Mouse (Mus musculus): ENCODE measurements around the gene Gm49369. TPM values are rescaled to one million over a fixed set of nuclear protein-coding genes. Genes with fewer than 3 reads are reported as not detected.

Gene Gm49369
- polyA plus RNA-seq, 1 experiment from 2014 or later = not detected

GRCm38 (mm10) chr7:142377233-142377925 lies 5.1 kb downstream of the Gm49369 start:
- H3K9ac ChIP-seq = no peak overlapping the region
- H3K4me3 ChIP-seq = no peak overlapping the region
- peaks cover 3% of the 10 kb centered on the region for H3K4me1 ChIP-seq
- peaks cover 72% of the 10 kb centered on the region for H3K36me3 ChIP-seq
- 94% methylated on average over 14 of the region's 14 CpGs for WGBS
- no peaks in the 10 kb centered on the region for H3K9me3 ChIP-seq (replicated peaks)
- no peak overlapping the region for H3K27ac ChIP-seq
- ATAC-seq (ENCODE audit: low FRiP score) = no peak
- H3K27me3 ChIP-seq = peaks cover 17% of the 10 kb centered on the region
- H3K4me2 ChIP-seq (replicated peaks) = no peak overlapping the region

DNA sequence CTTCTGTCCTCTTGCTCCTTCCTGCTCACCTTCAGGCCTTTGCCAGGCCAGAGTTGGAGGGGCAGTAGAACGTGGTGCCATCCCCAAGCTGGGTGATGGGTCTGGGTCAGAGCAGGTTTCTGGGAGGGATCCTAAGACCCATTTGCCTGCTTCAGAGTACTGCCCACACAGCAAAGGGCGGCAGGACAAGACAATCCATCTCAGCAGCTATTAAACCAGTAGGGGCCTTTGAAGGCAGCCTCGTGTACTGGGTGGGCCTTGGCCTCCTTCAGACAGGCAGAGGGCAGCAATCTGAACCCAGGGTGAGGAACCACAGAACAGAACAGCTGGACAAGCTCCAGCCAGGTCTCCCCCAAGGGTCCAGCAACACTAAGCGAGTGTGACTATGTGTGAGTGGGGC lies 6.4 kb downstream of the Gm49369 start:
- Histone ChIP-seq H3K4me3 (no peak overlapping the region), H3K27me3 (peaks cover 30% of the 10 kb centered on the region), H3K9me3 (replicated peaks) (no peaks in the 10 kb centered on the region), H3K4me1 (peaks cover 11% of the 10 kb centered on the region), H3K36me3 (peaks cover 59% of the 10 kb centered on the region), H3K4me2 (replicated peaks) (no peak overlapping the region), H3K27ac (no peak overlapping the region), H3K9ac (no peak overlapping the region)
- no peak for ATAC-seq (ENCODE audit: low FRiP score)
- WGBS = 76% methylated on average over 4 of the region's 4 CpGs

DNA sequence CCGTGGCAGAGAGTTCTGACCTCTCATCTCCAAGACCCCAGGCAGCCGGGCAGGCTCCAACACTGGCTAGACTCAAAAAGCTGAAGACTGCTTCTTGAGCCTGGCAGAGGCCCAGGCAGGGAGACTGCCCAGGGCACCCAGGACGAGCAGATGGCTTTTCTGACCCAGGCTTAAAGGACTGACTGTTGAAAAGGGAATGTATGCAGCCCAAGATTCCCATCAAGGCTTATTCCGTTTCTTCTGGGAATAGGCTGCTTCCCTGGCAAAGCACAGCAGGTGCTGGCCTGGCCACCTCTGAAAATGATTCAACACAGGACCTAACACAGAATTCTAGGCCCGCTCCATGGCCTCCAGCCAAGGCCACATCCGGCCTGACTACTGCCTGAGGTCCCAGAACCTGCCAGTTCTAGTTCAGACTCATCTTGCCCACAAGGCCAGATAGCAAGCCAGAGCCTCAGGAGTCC lies 7.2 kb downstream of the Gm49369 start:
- peaks cover 11% of the 10 kb centered on the region for H3K4me1 ChIP-seq
- no peaks in the 10 kb centered on the region for H3K9me3 ChIP-seq (replicated peaks)
- 89% methylated on average over 6 of the region's 6 CpGs for WGBS
- no peak overlapping the region for H3K4me3 ChIP-seq
- H3K4me2 ChIP-seq (replicated peaks) = no peak overlapping the region
- H3K27ac ChIP-seq = no peak overlapping the region
- H3K27me3 ChIP-seq = peaks cover 38% of the 10 kb centered on the region
- ATAC-seq (ENCODE audit: low FRiP score) = no peak
- no peak overlapping the region for H3K9ac ChIP-seq
- peaks cover 51% of the 10 kb centered on the region for H3K36me3 ChIP-seq

- peaks cover 11% of the 10 kb centered on the region for H3K4me1 ChIP-seq
- no peak overlapping the region for H3K4me2 ChIP-seq (replicated peaks)
- H3K9ac ChIP-seq = no peak overlapping the region
- H3K9me3 ChIP-seq (replicated peaks) = no peaks in the 10 kb centered on the region
- no peak overlapping the region for H3K4me3 ChIP-seq
- peaks cover 43% of the 10 kb centered on the region for H3K36me3 ChIP-seq
- H3K27ac ChIP-seq = no peak overlapping the region
- H3K27me3 ChIP-seq = peaks cover 46% of the 10 kb centered on the region
- 92% methylated on average over 5 of the region's 5 CpGs for WGBS
- ATAC-seq (ENCODE audit: low FRiP score) = no peak
Observed at GRCm38 (mm10) chr7:142374413-142375015, 8.0 kb downstream of the Gm49369 start.

DNA sequence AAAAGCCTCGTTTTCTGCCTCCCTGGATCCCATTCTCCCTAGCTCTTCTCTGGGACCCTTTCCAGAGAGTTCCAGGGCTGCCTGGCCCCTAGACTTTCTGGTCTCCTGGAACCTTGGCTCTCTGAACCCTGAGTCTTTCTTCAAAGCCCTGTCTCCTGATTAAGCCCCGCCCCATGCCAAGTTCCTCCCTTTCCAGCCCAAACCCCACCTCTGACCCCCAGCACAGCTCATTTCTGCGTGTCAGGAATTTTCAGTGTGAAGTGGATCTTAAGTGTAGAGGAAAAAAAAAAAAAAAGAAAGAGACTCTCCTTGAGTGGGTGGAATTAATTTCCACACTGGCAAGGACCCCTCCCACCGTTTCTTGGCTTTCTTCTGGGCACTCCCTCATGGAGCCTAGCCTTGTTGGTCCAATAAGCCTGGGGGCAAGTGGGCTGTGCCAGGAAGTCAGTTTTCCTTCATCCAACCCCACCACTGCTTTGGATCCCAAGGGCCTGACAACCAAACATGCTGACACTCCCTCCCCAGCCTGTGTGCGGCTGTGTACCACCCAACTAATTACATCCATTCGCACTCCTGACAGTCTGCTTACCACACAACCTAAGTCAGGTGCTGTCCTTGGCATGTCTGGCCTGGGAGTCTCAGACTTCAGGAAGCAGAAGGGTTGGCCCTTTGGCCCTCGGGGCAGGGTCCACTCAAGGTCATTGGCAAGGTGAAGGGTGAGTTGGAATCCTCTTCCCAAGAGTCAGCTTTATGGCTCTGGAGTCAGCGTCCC lies 8.6 kb downstream of the Gm49369 start, which contains the start of gene Ifitm10:
Gene Ifitm10 (minus strand): TSS at position 113 of the 772 bp plus-strand sequence.
- 76% methylated on average over 8 of the region's 8 CpGs for WGBS
- no peak within 1 kb of the TSS for H3K4me3 ChIP-seq
- H3K27ac ChIP-seq = no peak within 1 kb of the TSS
- H3K9me3 ChIP-seq (replicated peaks) = no peaks in the 10 kb centered on the region
- no peak within 1 kb of the TSS for H3K9ac ChIP-seq
- H3K27me3 ChIP-seq = peaks cover 51% of the 10 kb centered on the region
- peak within 1 kb of the TSS; percentile 63 for H3K4me2 ChIP-seq (replicated peaks)
- H3K36me3 ChIP-seq = peaks cover 36% of the 10 kb centered on the region
- peaks cover 11% of the 10 kb centered on the region for H3K4me1 ChIP-seq
- ATAC-seq (ENCODE audit: low FRiP score) = no peak

GRCm38 (mm10) chr7:142373039-142373438 lies 9.4 kb downstream of the Gm49369 start:
- H3K4me3 ChIP-seq = no peak overlapping the region
- no peaks in the 10 kb centered on the region for H3K9me3 ChIP-seq (replicated peaks)
- H3K9ac ChIP-seq = no peak overlapping the region
- no peak overlapping the region for H3K4me2 ChIP-seq (replicated peaks)
- peaks cover 28% of the 10 kb centered on the region for H3K36me3 ChIP-seq
- no peak overlapping the region for H3K27ac ChIP-seq
- peaks cover 55% of the 10 kb centered on the region for H3K27me3 ChIP-seq
- WGBS = 80% methylated on average over 5 of the region's 5 CpGs
- peaks cover 11% of the 10 kb centered on the region for H3K4me1 ChIP-seq
- ATAC-seq (ENCODE audit: low FRiP score) = no peak

DNA sequence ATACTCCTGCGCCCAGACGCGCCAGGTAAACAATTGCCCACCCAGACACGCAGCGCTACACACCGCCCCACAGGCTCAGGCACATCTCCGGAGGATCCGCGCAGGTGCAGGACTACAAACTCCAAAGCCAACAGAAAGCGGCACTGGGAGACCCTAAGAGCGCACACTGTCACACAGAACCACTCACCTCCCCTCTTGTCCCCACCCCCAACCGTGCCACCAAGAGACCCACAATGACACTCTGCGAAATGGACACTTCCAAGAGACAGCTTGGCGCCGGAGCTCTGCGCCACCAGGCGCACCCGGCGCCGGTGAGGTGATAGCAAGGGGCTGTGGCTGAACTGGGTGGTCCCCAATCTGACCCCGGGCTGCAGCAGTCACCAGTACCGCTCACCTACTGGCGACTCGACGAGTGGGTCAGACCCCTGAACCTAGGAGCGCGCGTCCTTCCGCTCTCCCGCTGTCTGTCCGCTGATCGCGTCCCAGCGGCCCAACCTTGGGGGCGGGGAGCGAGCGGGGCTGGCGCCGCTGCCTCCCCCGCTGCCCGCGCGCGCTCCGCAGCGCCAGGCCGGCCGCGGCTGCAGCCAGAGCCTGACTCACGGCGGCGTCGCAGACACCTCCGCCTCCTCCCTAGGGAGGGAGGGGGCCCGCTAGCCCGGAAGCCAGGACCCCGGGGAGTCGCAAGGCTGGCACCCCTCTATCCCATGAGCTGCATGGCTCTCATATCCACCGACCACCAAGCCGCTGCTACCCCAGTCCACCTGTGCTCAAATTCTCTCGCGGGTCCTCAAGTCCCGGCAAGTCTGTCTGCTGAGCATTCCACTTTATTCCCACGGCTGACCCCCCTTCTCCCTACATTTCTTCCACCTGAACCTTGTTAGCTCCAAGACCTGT lies 10.5 kb downstream of the Gm49369 start:
- H3K4me2 ChIP-seq (replicated peaks) = peak overlapping the region; percentile 63
- H3K9ac ChIP-seq = peak overlapping the region; percentile 42
- peaks cover 11% of the 10 kb centered on the region for H3K4me1 ChIP-seq
- 2% methylated on average over 55 of the region's 64 CpGs for WGBS
- peaks cover 55% of the 10 kb centered on the region for H3K27me3 ChIP-seq
- peak overlapping the region; percentile 38 for H3K4me3 ChIP-seq
- no peaks in the 10 kb centered on the region for H3K9me3 ChIP-seq (replicated peaks)
- no peak overlapping the region for H3K27ac ChIP-seq
- peaks cover 18% of the 10 kb centered on the region for H3K36me3 ChIP-seq
- no peak for ATAC-seq (ENCODE audit: low FRiP score)

DNA sequence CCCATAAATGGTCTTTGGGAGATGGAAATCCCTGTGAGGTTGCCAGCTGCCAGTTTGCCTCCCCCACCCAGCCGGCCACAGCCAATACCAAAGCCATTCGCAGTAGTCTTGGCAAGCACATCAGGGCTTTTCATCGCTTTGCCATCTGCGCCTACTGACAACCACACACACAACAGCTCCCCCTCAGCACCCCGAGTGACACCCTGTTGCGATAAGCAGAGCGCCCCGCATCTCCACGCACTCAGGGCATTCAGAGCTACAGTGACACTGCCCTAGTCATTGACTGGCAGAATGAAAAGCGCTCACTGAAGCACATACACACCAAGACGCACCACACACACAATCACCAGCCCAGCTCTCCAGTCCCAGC lies 11.1 kb downstream of the Gm49369 start:
- H3K36me3 ChIP-seq = peaks cover 12% of the 10 kb centered on the region
- no peak overlapping the region for H3K9ac ChIP-seq
- H3K27ac ChIP-seq = no peak overlapping the region
- peaks cover 11% of the 10 kb centered on the region for H3K4me1 ChIP-seq
- ATAC-seq (ENCODE audit: low FRiP score) = no peak
- H3K4me2 ChIP-seq (replicated peaks) = peak overlapping the region; percentile 63
- H3K9me3 ChIP-seq (replicated peaks) = no peaks in the 10 kb centered on the region
- 30% methylated on average over 11 of the region's 11 CpGs for WGBS
- peaks cover 55% of the 10 kb centered on the region for H3K27me3 ChIP-seq
- H3K4me3 ChIP-seq = peak overlapping the region; percentile 38; the same call in 1 of the 2 replicates

DNA sequence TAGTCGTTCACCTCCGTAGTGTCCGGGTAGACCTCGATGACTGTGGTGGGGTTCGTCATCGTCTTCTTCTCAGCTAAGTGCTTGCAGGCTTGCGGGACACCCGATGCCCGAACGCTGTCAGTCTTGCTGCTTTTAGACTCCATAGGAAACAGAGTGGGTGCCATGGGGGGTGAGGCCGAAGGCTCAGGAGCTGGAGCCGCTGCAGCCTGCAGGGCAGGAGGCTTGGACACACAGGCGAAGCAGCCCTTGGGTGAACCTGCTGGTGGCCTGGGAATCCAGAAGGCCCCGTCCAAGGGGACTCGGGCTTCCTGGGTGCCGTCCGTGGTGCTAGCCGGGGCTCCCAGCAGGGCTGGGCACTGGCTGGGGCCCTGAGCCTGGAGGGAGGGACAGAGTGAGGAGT lies 11.5 kb downstream of the Gm49369 start:
- Histone ChIP-seq H3K4me3 (no peak overlapping the region), H3K9ac (no peak overlapping the region), H3K4me1 (peaks cover 11% of the 10 kb centered on the region), H3K9me3 (replicated peaks) (no peaks in the 10 kb centered on the region), H3K36me3 (peaks cover 7% of the 10 kb centered on the region), H3K27ac (no peak overlapping the region), H3K4me2 (replicated peaks) (no peak overlapping the region), H3K27me3 (peaks cover 55% of the 10 kb centered on the region)
- 85% methylated on average over 18 of the region's 18 CpGs for WGBS
- no peak for ATAC-seq (ENCODE audit: low FRiP score)

GRCm38 (mm10) chr7:142369820-142370219 lies 12.6 kb downstream of the Gm49369 start:
- Histone ChIP-seq H3K27ac (no peak overlapping the region), H3K4me1 (peaks cover 11% of the 10 kb centered on the region), H3K9ac (no peak overlapping the region), H3K36me3 (no peaks in the 10 kb centered on the region), H3K4me2 (replicated peaks) (no peak overlapping the region), H3K9me3 (replicated peaks) (no peaks in the 10 kb centered on the region), H3K4me3 (no peak overlapping the region), H3K27me3 (peaks cover 55% of the 10 kb centered on the region)
- 71% methylated on average over 6 of the region's 6 CpGs for WGBS
- no peak for ATAC-seq (ENCODE audit: low FRiP score)

DNA sequence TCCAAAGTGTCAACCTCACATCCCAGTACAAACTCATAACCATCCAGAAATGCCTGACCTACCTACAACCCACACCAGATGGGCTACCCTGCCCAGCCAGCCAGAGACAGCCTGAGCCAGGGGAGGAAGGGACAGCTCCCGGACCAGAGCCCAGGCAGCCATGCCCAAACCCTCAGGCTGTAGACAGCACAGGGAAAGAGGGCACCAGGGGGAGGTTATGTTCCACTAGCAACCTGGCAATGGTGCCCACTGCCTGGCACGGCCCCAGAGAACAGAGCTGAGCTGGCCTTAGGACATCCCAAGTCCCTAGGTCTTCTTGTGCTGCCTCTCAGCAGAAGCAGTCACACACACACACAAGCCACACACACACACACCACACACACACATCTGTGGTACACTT lies 13.6 kb downstream of the Gm49369 start:
- Histone ChIP-seq H3K4me3 (no peak overlapping the region), H3K9ac (no peak overlapping the region), H3K27ac (no peak overlapping the region), H3K36me3 (no peaks in the 10 kb centered on the region), H3K27me3 (peaks cover 52% of the 10 kb centered on the region), H3K9me3 (replicated peaks) (no peaks in the 10 kb centered on the region), H3K4me1 (peaks cover 11% of the 10 kb centered on the region), H3K4me2 (replicated peaks) (no peak overlapping the region)
- no peak for ATAC-seq (ENCODE audit: low FRiP score)
- 84% methylated on average over 2 of the region's 2 CpGs for WGBS

GRCm38 (mm10) chr7:142363107-142363506 lies 19.4 kb downstream of the Gm49369 start:
- ATAC-seq (ENCODE audit: low FRiP score) = no peak
- Histone ChIP-seq H3K9me3 (replicated peaks) (no peaks in the 10 kb centered on the region), H3K9ac (no peak overlapping the region), H3K4me3 (no peak overlapping the region), H3K4me1 (no peaks in the 10 kb centered on the region), H3K27me3 (peaks cover 8% of the 10 kb centered on the region), H3K4me2 (replicated peaks) (no peak overlapping the region), H3K27ac (no peak overlapping the region), H3K36me3 (no peaks in the 10 kb centered on the region)
- WGBS = 84% methylated on average over 4 of the region's 4 CpGs
